Mouse (Mus musculus) retina, postnatal 7 days (tissue): Measurements from ENCODE around the gene Umod.
A peak's percentile ranks its signal among the peaks of the same experiment; 100 is the strongest.

Experiments used
- DNase-seq: peaks from one replicate; pipeline ENCODE4 v3.0.0-alpha.2; 2012; ENCODE audit warnings: low read depth, low spot score

The Umod gene

GRCm38 (mm10) chr7:119441938-119442337 is 37.1 kb downstream of the Umod start:
- no peak for DNase-seq

- DNase-seq: peak; percentile 51
Measured at GRCm38 (mm10) chr7:119427180-119427616, 51.9 kb downstream of the Umod start.

- DNase-seq: no peak
Measured at GRCm38 (mm10) chr7:119420730-119421129, 58.4 kb downstream of the Umod start.

GRCm38 (mm10) chr7:119418523-119418922 is 60.6 kb downstream of the Umod start:
- no peak for DNase-seq
